Mouse (Mus musculus) liver, postnatal 0 days (tissue): ENCODE measurements around the gene Mccc1.

Source experiments
- CTCF ChIP-seq: sonication (generic); IDR thresholded peaks from 2 replicates; pipeline ENCODE4 v1.5.1; 2016; ENCODE audit warnings: antibody characterized with exemption, low read depth
- EP300 ChIP-seq: IDR thresholded peaks from 2 replicates; pipeline ENCODE4 v1.6.1; 2016; ENCODE audit warnings: antibody characterized with exemption, low read depth, mild to moderate bottlenecking

GRCm38 (mm10) chr3:35966493-35966892, 34.0 kb downstream of the Mccc1 start:
- TF ChIP-seq CTCF = no peak
- TF ChIP-seq EP300 = no peak
